Mouse (Mus musculus): ENCODE results near the gene Arl4c. TPM values are rescaled to one million over a fixed set of nuclear protein-coding genes. Genes with fewer than 3 reads are reported as not detected.

Arl4c gene
- not detected in 2 replicates for polyA plus RNA-seq (2012)

GRCm38 (mm10) chr1:88701870-88702661, at the start of gene Arl4c:
Gene Arl4c, minus strand, starts transcription at chr1:88702221.
- no peak for TF ChIP-seq GATA1 (IDR thresholded peaks at IDR 0.05; ENCODE audit: low read length)

DNA sequence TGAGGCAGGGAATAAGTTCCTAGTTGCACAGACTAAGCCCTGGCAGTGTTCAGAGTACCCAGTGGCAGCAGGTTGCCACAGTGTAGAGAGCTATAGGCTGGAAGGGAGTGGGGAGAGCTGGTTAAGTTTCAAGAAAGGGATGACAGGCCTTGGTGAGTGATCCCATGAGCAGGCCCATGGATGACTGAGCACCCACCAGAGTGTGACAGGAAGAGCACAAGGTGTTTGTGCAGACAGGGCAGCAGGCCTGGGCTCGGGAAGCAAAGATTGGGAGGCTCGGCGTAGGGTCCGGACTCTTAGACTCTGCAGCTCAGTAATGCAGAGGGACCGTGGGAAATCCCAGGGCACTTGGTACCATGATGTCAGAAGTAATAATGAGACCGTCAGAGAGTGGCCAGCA, 49.3 kb upstream of the Arl4c start:
- TF ChIP-seq GATA1 (IDR thresholded peaks at IDR 0.05; ENCODE audit: low read length): no peak

DNA sequence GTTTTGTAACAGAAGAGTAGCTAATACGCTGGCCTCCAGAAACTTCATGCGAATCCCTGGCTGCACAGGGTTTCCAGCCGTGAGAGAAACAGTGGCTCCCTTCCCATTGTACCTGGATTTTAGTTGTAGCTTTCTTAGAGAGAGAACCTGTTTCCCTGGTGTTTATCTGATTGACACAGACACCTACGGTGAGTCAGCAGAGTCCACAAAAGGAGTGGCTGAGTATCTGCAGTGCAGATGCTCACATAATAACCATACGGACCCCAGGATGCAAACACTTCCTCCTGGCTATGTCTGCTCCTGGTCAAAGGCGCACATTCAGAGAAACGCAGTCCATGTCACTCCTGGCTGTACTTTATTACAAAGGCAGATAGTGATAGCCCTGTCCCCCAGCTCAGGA, 48.6 kb upstream of the Arl4c start:
- TF ChIP-seq GATA1 (IDR thresholded peaks at IDR 0.05; ENCODE audit: low read length): no peak

DNA sequence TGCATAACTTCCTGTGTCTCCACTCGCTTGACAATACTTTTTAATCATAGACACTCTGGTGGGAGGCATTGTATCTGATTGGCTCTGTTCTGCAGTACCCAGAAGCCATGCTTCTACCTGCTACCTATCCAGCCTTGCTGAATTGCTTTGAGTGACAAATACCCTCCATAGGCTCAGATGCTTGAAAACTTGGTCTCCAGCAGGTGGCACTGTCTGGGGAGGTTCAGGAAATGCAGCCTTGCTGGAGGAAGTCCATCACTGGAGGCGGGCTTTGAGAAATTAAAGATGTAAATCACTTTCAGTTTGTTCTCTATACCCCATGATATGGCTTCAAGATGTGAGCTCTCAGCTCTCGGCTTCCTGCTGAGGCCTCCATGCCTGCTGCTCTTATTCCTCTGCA, 48.1 kb upstream of the Arl4c start:
- no peak for TF ChIP-seq GATA1 (IDR thresholded peaks at IDR 0.05; ENCODE audit: low read length)

- no peak for TF ChIP-seq GATA1 (IDR thresholded peaks at IDR 0.05; ENCODE audit: low read length)
These were observed 47.1 kb upstream of the Arl4c start for GRCm38 (mm10) chr1:88749106-88749505.

DNA sequence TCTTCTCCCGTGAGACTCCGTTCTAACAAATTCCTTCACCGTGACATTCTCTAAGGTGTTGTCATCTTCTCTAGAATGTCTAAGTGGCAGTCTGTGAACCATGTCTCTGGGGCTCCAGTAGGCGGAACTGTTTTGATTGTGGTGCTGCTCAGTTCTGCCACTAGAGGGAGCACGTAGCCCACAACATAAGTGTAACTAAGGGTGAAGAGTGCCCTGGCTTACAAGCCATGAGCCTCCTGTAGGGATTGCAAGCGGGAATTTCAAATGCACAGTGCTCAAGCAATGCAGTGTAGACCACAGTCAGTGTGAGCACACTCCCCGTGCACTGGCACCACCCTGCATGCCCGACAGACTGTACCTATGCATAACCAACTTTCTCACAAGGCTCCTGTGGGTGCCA, 43.2 kb upstream of the Arl4c start:
- no peak for TF ChIP-seq GATA1 (IDR thresholded peaks at IDR 0.05; ENCODE audit: low read length)

DNA sequence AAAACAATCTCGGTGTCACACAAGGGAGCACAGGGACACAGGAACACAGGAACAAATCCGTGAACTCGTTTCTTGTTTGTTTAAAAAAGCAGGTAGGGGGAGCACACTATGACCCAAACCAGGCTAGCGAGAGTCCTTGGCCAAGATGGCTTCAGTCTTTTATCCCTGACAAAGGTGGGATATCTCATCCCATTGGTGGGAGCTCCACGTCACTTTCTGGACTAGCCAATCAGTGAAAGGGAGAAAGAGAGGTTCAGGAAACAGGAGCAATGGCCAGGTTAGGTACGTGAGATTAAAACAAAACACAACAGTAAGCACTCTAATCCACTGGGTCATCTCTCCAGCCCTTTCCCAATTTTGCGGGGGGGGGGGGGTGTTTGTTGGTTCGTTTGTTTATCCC, 42.2 kb upstream of the Arl4c start:
- no peak for TF ChIP-seq GATA1 (IDR thresholded peaks at IDR 0.05; ENCODE audit: low read length)

GRCm38 (mm10) chr1:88742372-88742771, 40.4 kb upstream of the Arl4c start:
- no peak for TF ChIP-seq GATA1 (IDR thresholded peaks at IDR 0.05; ENCODE audit: low read length)

- no peak for TF ChIP-seq GATA1 (IDR thresholded peaks at IDR 0.05; ENCODE audit: low read length)
These were observed 37.5 kb upstream of the Arl4c start for GRCm38 (mm10) chr1:88739546-88739945.

DNA sequence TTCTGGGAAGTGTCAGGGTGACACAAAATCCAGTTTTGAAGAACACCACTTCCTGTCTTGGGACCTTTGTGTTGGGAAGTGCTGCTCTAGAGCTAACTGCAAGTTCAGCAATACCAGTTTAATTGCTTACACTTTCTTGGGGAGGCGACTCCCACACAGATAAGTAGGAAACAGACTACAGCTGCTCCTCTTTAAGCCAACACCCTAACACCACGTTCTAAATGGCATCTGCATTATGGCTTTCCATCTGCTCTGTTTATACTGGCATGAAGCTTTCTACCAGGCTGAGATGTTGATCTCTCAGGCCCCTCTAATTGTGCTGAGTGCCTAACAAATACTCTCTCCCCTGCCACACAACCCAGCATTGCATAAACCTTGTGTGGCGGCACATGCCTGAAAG, 36.9 kb upstream of the Arl4c start:
- no peak for TF ChIP-seq GATA1 (IDR thresholded peaks at IDR 0.05; ENCODE audit: low read length)

DNA sequence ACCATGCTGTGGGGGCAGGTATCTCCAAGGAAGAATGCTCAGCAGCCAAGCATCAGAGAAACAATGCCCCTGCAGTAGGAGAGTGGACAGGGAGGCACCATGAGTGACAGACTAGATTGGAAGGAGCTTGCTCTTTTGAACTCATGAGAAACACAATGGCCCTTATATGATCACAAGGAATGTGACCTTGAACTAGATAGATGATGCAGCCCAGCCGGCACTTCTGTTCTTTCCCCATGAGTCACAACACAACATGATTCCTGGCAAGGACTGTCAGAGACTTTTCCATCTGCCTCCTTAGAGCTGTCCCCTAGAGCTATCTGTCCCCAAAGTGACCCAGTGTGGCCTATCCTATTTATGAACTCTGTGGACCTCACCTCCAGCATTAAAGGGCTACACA, 27.5 kb upstream of the Arl4c start:
- no peak for TF ChIP-seq GATA1 (IDR thresholded peaks at IDR 0.05; ENCODE audit: low read length)

GRCm38 (mm10) chr1:88727369-88727768, 25.3 kb upstream of the Arl4c start:
- TF ChIP-seq GATA1 (IDR thresholded peaks at IDR 0.05; ENCODE audit: low read length): no peak

GRCm38 (mm10) chr1:88725716-88726115, 23.7 kb upstream of the Arl4c start:
- TF ChIP-seq GATA1 (IDR thresholded peaks at IDR 0.05; ENCODE audit: low read length): no peak

GRCm38 (mm10) chr1:88720626-88721229, 18.7 kb upstream of the Arl4c start:
- TF ChIP-seq GATA1 (IDR thresholded peaks at IDR 0.05; ENCODE audit: low read length): no peak

DNA sequence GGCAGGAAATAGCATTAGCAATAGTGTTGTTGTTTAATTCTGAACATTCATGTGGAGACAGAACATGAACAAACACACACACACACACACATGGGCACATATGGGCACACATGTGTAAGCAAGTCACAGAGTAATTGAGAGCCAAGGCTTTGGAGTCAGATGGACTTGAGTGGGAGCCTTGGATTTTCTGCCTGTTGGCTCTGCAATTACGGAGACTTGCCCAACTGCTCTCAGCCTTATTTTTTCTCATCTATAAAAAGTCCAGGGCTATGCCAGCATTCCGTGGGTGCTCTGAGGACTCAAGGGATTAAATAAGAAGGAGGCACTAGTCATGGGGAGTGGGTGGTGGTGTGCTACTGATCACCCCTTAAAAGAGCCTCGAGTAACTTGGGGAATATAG, 16.5 kb upstream of the Arl4c start:
- no peak for TF ChIP-seq GATA1 (IDR thresholded peaks at IDR 0.05; ENCODE audit: low read length)

GRCm38 (mm10) chr1:88717736-88718135, 15.7 kb upstream of the Arl4c start:
- no peak for TF ChIP-seq GATA1 (IDR thresholded peaks at IDR 0.05; ENCODE audit: low read length)

- TF ChIP-seq GATA1 (IDR thresholded peaks at IDR 0.05; ENCODE audit: low read length): no peak
These were observed 10.0 kb upstream of the Arl4c start for GRCm38 (mm10) chr1:88712011-88712410.

Measured in G1E-ER4 (cell line).